Mouse (Mus musculus): ENCODE results near the gene Srsf7.

DNA sequence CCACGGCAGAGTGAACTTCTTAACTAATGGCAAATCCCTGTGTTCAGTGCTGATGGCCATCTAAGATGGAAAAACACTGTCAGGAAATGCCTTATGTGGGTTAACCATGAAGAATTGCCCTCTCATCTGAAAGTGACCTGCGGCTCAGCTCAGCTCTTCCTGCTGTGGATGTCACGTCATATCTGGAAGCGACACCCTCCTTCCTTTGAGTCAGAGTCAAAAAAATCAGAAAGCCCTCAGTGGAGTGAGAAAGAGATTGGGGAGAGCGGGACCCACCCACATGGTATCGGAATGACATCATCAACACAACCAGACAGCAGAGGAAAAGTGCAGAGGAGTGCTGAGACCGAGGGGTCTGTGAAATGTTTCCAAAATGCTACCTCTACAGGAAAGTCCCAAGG lies 39.3 kb downstream of the Srsf7 start:
- TF ChIP-seq ZNF384 (IDR thresholded peaks at IDR 0.05; ENCODE audit: low read depth, low read length) (no peak), CHD2 (IDR thresholded peaks at IDR 0.05; ENCODE audit: low read depth, low read length) (no peak)
